Mouse (Mus musculus): Measurements from ENCODE around the gene Tmem176a. TPM values are rescaled to one million over a fixed set of nuclear protein-coding genes. Genes with fewer than 3 reads are reported as not detected.

The Tmem176a gene
- total and polyA plus RNA-seq, 2 experiments, result 71.4 to 241 TPM

DNA sequence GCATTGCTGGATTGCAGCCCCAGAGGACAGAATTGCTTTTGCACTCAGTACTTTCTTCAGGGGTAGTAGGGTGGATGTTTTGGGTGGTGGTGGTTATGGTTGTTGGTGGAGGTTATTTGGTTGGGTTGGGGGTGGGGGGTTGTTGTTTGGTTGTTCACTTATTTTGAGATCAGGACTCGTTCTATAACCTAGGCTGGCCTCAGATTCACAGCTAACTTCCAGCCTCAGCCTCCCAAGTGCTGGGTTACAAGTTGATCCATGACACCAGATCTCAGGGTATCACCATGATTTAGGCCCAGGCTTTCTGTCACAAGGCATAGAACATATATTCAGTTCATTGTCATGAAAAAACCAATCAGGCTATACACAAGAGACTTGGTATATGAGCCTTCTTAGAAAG is 20.1 kb downstream of the Tmem176a start:
- Histone ChIP-seq H3K27me3 (ENCODE audit: control insufficient read depth, insufficient read depth, low read length) (no peaks in the 10 kb centered on the region), H3K4me3 (ENCODE audit: insufficient read depth, low read depth, low read length) (no peak overlapping the region), H3K27ac (replicated peaks; ENCODE audit: insufficient read depth, low read depth, low read length) (no peak overlapping the region), H3K79me2 (ENCODE audit: control insufficient read depth, insufficient read depth, low read length) (no peaks in the 10 kb centered on the region), H3K4me1 (ENCODE audit: control insufficient read depth, insufficient read depth, low read length) (peaks cover 4% of the 10 kb centered on the region), H3K9ac (ENCODE audit: low read depth, low read length) (no peak overlapping the region), H3K36me3 (ENCODE audit: control insufficient read depth, insufficient read depth, low read length) (no peaks in the 10 kb centered on the region)
- DNase-seq (ENCODE audit: extremely low read depth, low read depth, low spot score), result no peak
- no peak for TF ChIP-seq POLR2A (IDR thresholded peaks at IDR 0.05; ENCODE audit: extremely low read depth, insufficient read depth, low read length)
- TF ChIP-seq CTCF (IDR thresholded peaks at IDR 0.05; ENCODE audit: low read depth, low read length), result no peak
- WGBS, result 89% methylated on average over 1 of the region's 1 CpGs

DNA sequence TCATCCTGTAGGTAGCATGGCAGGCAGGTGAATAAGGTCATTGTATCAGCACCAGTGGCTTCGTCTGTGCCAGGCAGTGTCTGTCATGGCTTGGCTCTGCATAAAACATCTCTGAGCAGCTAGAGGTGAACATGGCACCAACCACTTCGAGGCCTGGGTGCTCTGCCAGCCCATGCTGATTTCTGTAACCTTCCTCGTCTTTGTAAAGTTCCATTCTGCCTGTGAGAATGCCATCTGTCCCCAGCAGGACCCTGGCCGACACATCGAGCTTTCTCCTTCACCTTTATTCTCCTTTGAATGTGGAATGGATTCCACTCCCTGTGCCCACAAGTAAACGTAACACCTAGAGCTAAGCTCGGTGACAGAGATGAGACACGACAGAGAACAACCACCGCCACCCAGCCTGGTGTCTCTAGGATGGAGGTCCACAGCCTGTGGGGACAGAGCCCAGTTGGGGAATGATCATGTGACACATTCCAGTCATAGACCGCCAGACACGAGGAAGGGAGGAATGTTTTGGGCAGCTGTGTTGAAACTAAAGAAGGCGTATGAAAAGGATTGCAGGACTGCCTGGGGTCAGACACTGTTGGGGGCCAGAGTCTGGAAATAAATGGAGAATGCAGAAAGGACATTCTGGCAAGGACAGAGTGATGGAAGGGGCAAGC is 21.0 kb downstream of the Tmem176a start:
- Histone ChIP-seq H3K4me1 (ENCODE audit: control insufficient read depth, insufficient read depth, low read length) (peaks cover 4% of the 10 kb centered on the region), H3K79me2 (ENCODE audit: control insufficient read depth, insufficient read depth, low read length) (no peaks in the 10 kb centered on the region), H3K4me3 (ENCODE audit: insufficient read depth, low read depth, low read length) (no peak overlapping the region), H3K36me3 (ENCODE audit: control insufficient read depth, insufficient read depth, low read length) (no peaks in the 10 kb centered on the region), H3K27me3 (ENCODE audit: control insufficient read depth, insufficient read depth, low read length) (no peaks in the 10 kb centered on the region), H3K9ac (ENCODE audit: low read depth, low read length) (no peak overlapping the region), H3K27ac (replicated peaks; ENCODE audit: insufficient read depth, low read depth, low read length) (no peak overlapping the region)
- DNase-seq (ENCODE audit: extremely low read depth, low read depth, low spot score), result no peak
- TF ChIP-seq POLR2A (IDR thresholded peaks at IDR 0.05; ENCODE audit: extremely low read depth, insufficient read depth, low read length), result no peak
- TF ChIP-seq CTCF (IDR thresholded peaks at IDR 0.05; ENCODE audit: low read depth, low read length), result no peak
- 85% methylated on average over 12 of the region's 12 CpGs for whole genome bisulfite sequencing

DNA sequence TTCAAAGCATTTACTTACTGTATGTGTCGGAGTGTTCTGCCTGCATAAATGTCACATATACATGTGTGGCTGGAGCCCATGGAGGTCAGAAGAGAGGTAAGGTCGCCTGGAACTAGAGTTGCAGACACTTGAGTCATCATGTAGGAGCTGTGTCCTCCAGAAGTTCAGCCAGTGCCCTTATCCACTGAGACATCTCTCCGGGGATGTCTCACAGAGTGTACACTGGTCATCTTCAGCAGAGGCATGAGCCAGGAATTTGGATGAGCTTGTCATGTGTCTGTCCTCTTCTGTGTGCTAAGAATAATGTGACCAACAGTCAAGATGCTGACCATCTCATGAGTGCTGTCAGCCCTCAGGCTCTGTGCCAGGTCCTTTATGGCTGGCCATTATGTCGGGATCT is 22.1 kb downstream of the Tmem176a start:
- Histone ChIP-seq H3K27ac (replicated peaks; ENCODE audit: insufficient read depth, low read depth, low read length) (no peak overlapping the region), H3K4me3 (ENCODE audit: insufficient read depth, low read depth, low read length) (no peak overlapping the region), H3K79me2 (ENCODE audit: control insufficient read depth, insufficient read depth, low read length) (no peaks in the 10 kb centered on the region), H3K4me1 (ENCODE audit: control insufficient read depth, insufficient read depth, low read length) (peaks cover 4% of the 10 kb centered on the region; the same call in 1 of the 2 replicates), H3K27me3 (ENCODE audit: control insufficient read depth, insufficient read depth, low read length) (no peaks in the 10 kb centered on the region), H3K9ac (ENCODE audit: low read depth, low read length) (no peak overlapping the region), H3K36me3 (ENCODE audit: control insufficient read depth, insufficient read depth, low read length) (no peaks in the 10 kb centered on the region)
- no peak for DNase-seq (ENCODE audit: extremely low read depth, low read depth, low spot score)
- WGBS, result 83% methylated on average over 4 of the region's 4 CpGs
- TF ChIP-seq POLR2A (IDR thresholded peaks at IDR 0.05; ENCODE audit: extremely low read depth, insufficient read depth, low read length) (no peak), CTCF (IDR thresholded peaks at IDR 0.05; ENCODE audit: low read depth, low read length) (no peak)

DNA sequence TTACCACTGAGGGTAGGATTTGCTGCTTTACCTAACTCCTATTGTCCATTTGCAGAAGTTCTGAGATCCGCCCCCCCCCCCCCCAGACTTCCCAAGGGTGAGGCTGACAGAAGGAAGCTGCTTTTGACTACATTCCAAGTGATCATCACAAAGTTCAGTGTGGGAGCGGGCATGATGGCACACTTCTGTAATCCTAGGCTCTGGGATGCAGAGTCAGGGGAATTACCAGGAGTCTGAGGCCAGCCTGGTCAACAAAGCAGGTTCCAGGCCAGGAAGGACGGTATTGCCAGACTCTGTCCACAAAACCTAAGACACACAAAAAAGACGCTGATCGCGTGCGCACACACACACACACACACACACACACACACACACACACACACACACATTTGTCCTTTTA is 22.8 kb downstream of the Tmem176a start:
- Histone ChIP-seq H3K4me3 (ENCODE audit: insufficient read depth, low read depth, low read length) (no peak overlapping the region), H3K36me3 (ENCODE audit: control insufficient read depth, insufficient read depth, low read length) (no peaks in the 10 kb centered on the region)

DNA sequence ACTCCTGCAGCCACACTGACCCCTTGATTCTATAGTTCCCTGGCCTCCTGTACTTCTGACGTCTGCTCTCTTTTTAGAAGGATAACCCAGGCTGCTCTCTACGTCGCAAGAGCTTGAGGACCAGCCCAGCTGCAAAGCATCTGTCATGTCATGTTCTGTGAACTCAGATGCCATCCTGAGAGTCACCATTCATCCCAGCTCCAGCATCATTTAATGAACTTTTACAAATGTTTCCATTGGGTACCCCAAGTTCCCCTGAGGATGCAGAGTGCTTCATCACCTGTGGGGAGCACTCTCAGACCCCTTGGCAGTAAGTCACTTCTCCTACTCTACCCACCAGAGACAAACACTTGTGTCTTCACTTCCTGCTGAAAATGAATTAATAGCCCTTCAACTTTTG is 23.5 kb downstream of the Tmem176a start:
- no peak for DNase-seq (ENCODE audit: extremely low read depth, low read depth, low spot score)
- 89% methylated on average over 3 of the region's 3 CpGs for WGBS
- no peaks in the 10 kb centered on the region for H3K36me3 ChIP-seq (ENCODE audit: control insufficient read depth, insufficient read depth, low read length)
- no peak overlapping the region for H3K27ac ChIP-seq (replicated peaks; ENCODE audit: insufficient read depth, low read depth, low read length)
- no peak for TF ChIP-seq POLR2A (IDR thresholded peaks at IDR 0.05; ENCODE audit: extremely low read depth, insufficient read depth, low read length)
- TF ChIP-seq CTCF (IDR thresholded peaks at IDR 0.05; ENCODE audit: low read depth, low read length), result no peak
- no peak overlapping the region for H3K4me3 ChIP-seq (ENCODE audit: insufficient read depth, low read depth, low read length)
- H3K9ac ChIP-seq (ENCODE audit: low read depth, low read length), result no peak overlapping the region
- H3K79me2 ChIP-seq (ENCODE audit: control insufficient read depth, insufficient read depth, low read length), result no peaks in the 10 kb centered on the region
- H3K27me3 ChIP-seq (ENCODE audit: control insufficient read depth, insufficient read depth, low read length), result no peaks in the 10 kb centered on the region
- H3K4me1 ChIP-seq (ENCODE audit: control insufficient read depth, insufficient read depth, low read length), result peaks cover 4% of the 10 kb centered on the region; the same call in 1 of the 2 replicates

More for the DNA sequence above, 22.8 kb downstream of the Tmem176a start:
- H3K4me1 ChIP-seq (ENCODE audit: control insufficient read depth, insufficient read depth, low read length), result peaks cover 4% of the 10 kb centered on the region; the same call in 1 of the 2 replicates
- 81% methylated on average over 7 of the region's 7 CpGs for WGBS
- no peak for DNase-seq (ENCODE audit: extremely low read depth, low read depth, low spot score)
- H3K9ac ChIP-seq (ENCODE audit: low read depth, low read length), result no peak overlapping the region
- TF ChIP-seq POLR2A (IDR thresholded peaks at IDR 0.05; ENCODE audit: extremely low read depth, insufficient read depth, low read length), result no peak
- TF ChIP-seq CTCF (IDR thresholded peaks at IDR 0.05; ENCODE audit: low read depth, low read length), result no peak
- H3K27me3 ChIP-seq (ENCODE audit: control insufficient read depth, insufficient read depth, low read length), result no peaks in the 10 kb centered on the region
- H3K79me2 ChIP-seq (ENCODE audit: control insufficient read depth, insufficient read depth, low read length), result no peaks in the 10 kb centered on the region
- H3K27ac ChIP-seq (replicated peaks; ENCODE audit: insufficient read depth, low read depth, low read length), result no peak overlapping the region

DNA sequence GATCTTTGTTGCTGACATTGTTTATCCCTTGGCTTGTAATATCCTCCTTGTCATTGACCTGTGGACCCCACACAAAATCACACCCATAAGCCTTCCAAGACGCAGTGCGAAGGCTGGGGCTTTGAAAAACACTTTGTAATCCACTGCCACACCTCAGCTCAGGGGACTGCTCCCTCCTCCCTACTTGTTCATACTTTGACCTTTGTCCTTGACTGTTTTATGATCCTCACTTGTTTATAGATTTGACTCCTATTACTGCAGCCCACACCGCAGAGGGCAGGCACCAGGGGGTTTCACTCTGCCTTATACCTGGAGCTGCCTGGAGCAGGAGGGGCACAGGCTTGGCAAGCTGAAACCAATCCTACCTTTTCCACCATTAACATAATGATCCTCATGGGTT is 24.0 kb downstream of the Tmem176a start:
- DNase-seq (ENCODE audit: extremely low read depth, low read depth, low spot score), result no peak
- Histone ChIP-seq H3K9ac (ENCODE audit: low read depth, low read length) (no peak overlapping the region), H3K27me3 (ENCODE audit: control insufficient read depth, insufficient read depth, low read length) (no peaks in the 10 kb centered on the region), H3K4me3 (ENCODE audit: insufficient read depth, low read depth, low read length) (no peak overlapping the region), H3K27ac (replicated peaks; ENCODE audit: insufficient read depth, low read depth, low read length) (no peak overlapping the region), H3K4me1 (ENCODE audit: control insufficient read depth, insufficient read depth, low read length) (peaks cover 4% of the 10 kb centered on the region; the same call in 1 of the 2 replicates), H3K36me3 (ENCODE audit: control insufficient read depth, insufficient read depth, low read length) (no peaks in the 10 kb centered on the region), H3K79me2 (ENCODE audit: control insufficient read depth, insufficient read depth, low read length) (no peaks in the 10 kb centered on the region)
- 48% methylated on average over 3 of the region's 3 CpGs for WGBS
- TF ChIP-seq POLR2A (IDR thresholded peaks at IDR 0.05; ENCODE audit: extremely low read depth, insufficient read depth, low read length) (no peak), CTCF (IDR thresholded peaks at IDR 0.05; ENCODE audit: low read depth, low read length) (no peak)
